Mouse (Mus musculus): Measurements from ENCODE around the gene Kctd14.

- no peak for TF ChIP-seq E2F4 (IDR thresholded peaks at IDR 0.05; ENCODE audit: insufficient read depth)
- TF ChIP-seq POLR2A (IDR thresholded peaks at IDR 0.05; ENCODE audit: insufficient read length, low read depth) = no peak
- no peak for TF ChIP-seq SRF (IDR thresholded peaks at IDR 0.05; ENCODE audit: control insufficient read depth, insufficient read length, low read depth)
- TF ChIP-seq CEBPB (IDR thresholded peaks at IDR 0.05; ENCODE audit: insufficient read depth, poor library complexity, severe bottlenecking) = no peak
- no peak for TF ChIP-seq POLR2AphosphoS2 (IDR thresholded peaks at IDR 0.05; ENCODE audit: insufficient read length, low read depth)
- TF ChIP-seq USF1 (IDR thresholded peaks at IDR 0.05; ENCODE audit: low read depth) = no peak
- TF ChIP-seq TCF3 (IDR thresholded peaks at IDR 0.05; ENCODE audit: insufficient read length, low read depth) = no peak
- no peak for TF ChIP-seq MYOG (IDR thresholded peaks at IDR 0.05; ENCODE audit: control insufficient read depth in 1 of 3, insufficient read depth in 1 of 3, insufficient read length in 2 of 3, low read depth in 2 of 3)
- no peak for TF ChIP-seq MAX (IDR thresholded peaks at IDR 0.05; ENCODE audit: low read depth)
- no peak for TF ChIP-seq TCF12 (IDR thresholded peaks at IDR 0.05; ENCODE audit: insufficient read depth, poor library complexity, severe bottlenecking)
These were observed 12.1 kb upstream of the Kctd14 start for GRCm38 (mm10) chr7:97438986-97439385.

Data from myocyte (in vitro differentiated cells).